Mouse (Mus musculus) stomach, postnatal 0 days (tissue): ENCODE data around the gene Grb14. TPM values are rescaled to one million over a fixed set of nuclear protein-coding genes. Genes with fewer than 3 reads are reported as not detected.

Source experiments
- ATAC-seq: fragments of 200-750 bp; cut with Nextera tagmentation; 2 replicates; pipeline ENCODE4 v1.8.0; 2017; ENCODE audit not compliant: low FRiP score, low TSS enrichment
- DNase-seq: peaks from one replicate; pipeline ENCODE4 v3.0.0-alpha.2; 2016; ENCODE audit warnings: low spot score
- H3K27ac ChIP-seq: fragments of 300-500 bp; sonication (generic); replicated peaks from 2 replicates; pipeline ENCODE4 v1.5.1; 2014; ENCODE audit warnings: mild to moderate bottlenecking, control low read depth
- H3K27me3 ChIP-seq: fragments of 300-500 bp; sonication (generic); 2 replicates; pipeline ENCODE4 v1.6.1; 2014; ENCODE audit warnings: low read length; ENCODE audit not compliant: control insufficient read depth, insufficient read depth
- H3K36me3 ChIP-seq: fragments of 300-500 bp; sonication (generic); 2 replicates; pipeline ENCODE4 v1.6.1; 2014; ENCODE audit warnings: low read length, mixed read lengths; ENCODE audit not compliant: control insufficient read depth, insufficient read depth
- H3K4me1 ChIP-seq: fragments of 300-500 bp; sonication (generic); replicated peaks from 2 replicates; pipeline ENCODE4 v1.6.1; 2014; ENCODE audit warnings: antibody characterized with exemption; ENCODE audit not compliant: control insufficient read depth, insufficient read depth
- H3K4me2 ChIP-seq: fragments of 300-500 bp; sonication (generic); replicated peaks from 2 replicates; pipeline ENCODE4 v1.6.1; 2014; ENCODE audit warnings: low read depth, mild to moderate bottlenecking, control low read depth, moderate library complexity
- H3K4me3 ChIP-seq: fragments of 300-500 bp; sonication (generic); 2 replicates; pipeline ENCODE4 v1.5.1; 2014; ENCODE audit warnings: low read depth, low read length, control low read depth
- H3K9ac ChIP-seq: fragments of 300-500 bp; sonication (generic); 2 replicates; pipeline ENCODE4 v1.6.1; 2014; ENCODE audit warnings: mild to moderate bottlenecking, low read length, control low read depth, mixed read lengths
- H3K9me3 ChIP-seq: fragments of 300-500 bp; sonication (generic); 2 replicates; pipeline ENCODE4 v1.6.1; 2016; ENCODE audit warnings: low read length; ENCODE audit not compliant: control insufficient read depth
- CTCF ChIP-seq: IDR thresholded peaks from 2 replicates; pipeline ENCODE4 v1.5.1; 2016; ENCODE audit warnings: antibody characterized with exemption, low read depth, mild to moderate bottlenecking, moderate library complexity
- EP300 ChIP-seq: optimal IDR thresholded peaks from 2 replicates; pipeline ENCODE3; 2016; ENCODE audit warnings: antibody characterized with exemption
- WGBS: fragments of 180-500 bp; shearing (Covaris S2); extraction: QIAGEN DNeasy Blood & Tissue Kit; methylation state at CpG from one replicate; pipeline ENCODE4 v1.1.7; 2014; 5-methylcytosine and 5-hydroxymethylcytosine counted together
- polyA plus RNA-seq: library from polyadenylated mRNA; unstranded; fragments of >200 nt; fragmentation: Nextera tagmentation; extraction: Ambion mirVana; gene quantifications from 2 replicates; pipeline ENCODE4 v1.2.1, GENCODE M21; 2015

Grb14 gene
- polyA plus RNA-seq, 1 experiment from 2014 or later, result 12.2 TPM

- Histone ChIP-seq H3K4me2 (no peak overlapping the region), H3K27ac (no peak overlapping the region), H3K4me1 (no peaks in the 10 kb centered on the region), H3K9ac (no peak overlapping the region), H3K27me3 (no peaks in the 10 kb centered on the region), H3K9me3 (no peaks in the 10 kb centered on the region), H3K36me3 (no peaks in the 10 kb centered on the region), H3K4me3 (no peak overlapping the region)
- ATAC-seq, result no peak
- TF ChIP-seq CTCF, result no peak
- TF ChIP-seq EP300, result no peak
- DNase-seq, result no peak
- WGBS, result 58% methylated on average over 1 of the region's 1 CpGs
Observed at GRCm38 (mm10) chr2:64973125-64973524, 51.7 kb downstream of the Grb14 start.

- H3K27ac ChIP-seq, result no peak overlapping the region
- DNase-seq (no peak), ATAC-seq (no peak)
- H3K9ac ChIP-seq, result no peak overlapping the region
- TF ChIP-seq EP300, result no peak
- no peak for TF ChIP-seq CTCF
- no peak overlapping the region for H3K4me3 ChIP-seq
- no peaks in the 10 kb centered on the region for H3K36me3 ChIP-seq
- no peaks in the 10 kb centered on the region for H3K9me3 ChIP-seq
- no peaks in the 10 kb centered on the region for H3K4me1 ChIP-seq
- 45% methylated on average over 5 of the region's 5 CpGs for WGBS
- no peaks in the 10 kb centered on the region for H3K27me3 ChIP-seq
- no peak overlapping the region for H3K4me2 ChIP-seq
Observed at GRCm38 (mm10) chr2:64971828-64972227, 53.0 kb downstream of the Grb14 start.

- no peak overlapping the region for H3K4me3 ChIP-seq
- TF ChIP-seq CTCF (no peak), EP300 (no peak)
- 71% methylated on average over 8 of the region's 8 CpGs for WGBS
- no peak for DNase-seq
- ATAC-seq, result no peak
- H3K36me3 ChIP-seq, result no peaks in the 10 kb centered on the region
- no peak overlapping the region for H3K4me2 ChIP-seq
- no peak overlapping the region for H3K9ac ChIP-seq
- no peaks in the 10 kb centered on the region for H3K27me3 ChIP-seq
- H3K27ac ChIP-seq, result no peak overlapping the region
- H3K4me1 ChIP-seq, result no peaks in the 10 kb centered on the region
- H3K9me3 ChIP-seq, result no peaks in the 10 kb centered on the region
Observed at GRCm38 (mm10) chr2:64970992-64971391, 53.8 kb downstream of the Grb14 start.

GRCm38 (mm10) chr2:64966893-64967444 lies 57.8 kb downstream of the Grb14 start:
- WGBS, result 83% methylated on average over 6 of the region's 6 CpGs

GRCm38 (mm10) chr2:64966323-64966722 lies 58.5 kb downstream of the Grb14 start:
- ATAC-seq (no peak), DNase-seq (no peak)
- Histone ChIP-seq H3K36me3 (no peaks in the 10 kb centered on the region), H3K9me3 (no peaks in the 10 kb centered on the region), H3K9ac (no peak overlapping the region), H3K4me2 (no peak overlapping the region), H3K4me1 (no peaks in the 10 kb centered on the region), H3K27ac (no peak overlapping the region), H3K27me3 (no peaks in the 10 kb centered on the region), H3K4me3 (no peak overlapping the region)
- TF ChIP-seq EP300, result no peak
- TF ChIP-seq CTCF, result no peak
- WGBS, result 57% methylated on average over 6 of the region's 6 CpGs

More at GRCm38 (mm10) chr2:64966893-64967444, 57.8 kb downstream of the Grb14 start:
- TF ChIP-seq EP300 (no peak), CTCF (no peak)
- no peak overlapping the region for H3K27ac ChIP-seq
- H3K4me1 ChIP-seq, result no peaks in the 10 kb centered on the region
- no peaks in the 10 kb centered on the region for H3K36me3 ChIP-seq
- ATAC-seq (no peak), DNase-seq (no peak)
- H3K27me3 ChIP-seq, result no peaks in the 10 kb centered on the region
- H3K9me3 ChIP-seq, result no peaks in the 10 kb centered on the region
- no peak overlapping the region for H3K4me3 ChIP-seq
- no peak overlapping the region for H3K9ac ChIP-seq
- H3K4me2 ChIP-seq, result no peak overlapping the region

GRCm38 (mm10) chr2:64965227-64965864 lies 59.4 kb downstream of the Grb14 start:
- H3K36me3 ChIP-seq, result no peaks in the 10 kb centered on the region
- H3K27ac ChIP-seq, result no peak overlapping the region
- 26% methylated on average over 5 of the region's 5 CpGs for WGBS
- TF ChIP-seq CTCF (peak; percentile 83), EP300 (no peak)
- DNase-seq (no peak), ATAC-seq (peak; percentile 71)
- H3K27me3 ChIP-seq, result no peaks in the 10 kb centered on the region
- H3K4me2 ChIP-seq, result 0 out of 2 replicates have a peak overlapping the region, but pooled peaks have one; percentile 27
- no peaks in the 10 kb centered on the region for H3K9me3 ChIP-seq
- H3K9ac ChIP-seq, result no peak overlapping the region
- H3K4me1 ChIP-seq, result no peaks in the 10 kb centered on the region
- H3K4me3 ChIP-seq, result no peak overlapping the region
